Mouse (Mus musculus) layer of hippocampus, adult 18-20 months (tissue): ENCODE measurements at regions not wholly inside any gene's neighbourhood (a gene's known extent, or its start where the extent isn't known, plus 50 kb on each side); places are given as distances from the start of the nearest gene placed in this dataset.
"Not testable (repeated sequence)": the region's sequence is repeated elsewhere in the genome, so short reads cannot be mapped to it uniquely, and the experiment has no call there.

Source experiments
- DNase-seq, 2 experiments: peaks; one replicate each; pipeline ENCODE4 v3.0.0; 2022; ENCODE audit warnings: low spot score in 2 of 2

DNA sequence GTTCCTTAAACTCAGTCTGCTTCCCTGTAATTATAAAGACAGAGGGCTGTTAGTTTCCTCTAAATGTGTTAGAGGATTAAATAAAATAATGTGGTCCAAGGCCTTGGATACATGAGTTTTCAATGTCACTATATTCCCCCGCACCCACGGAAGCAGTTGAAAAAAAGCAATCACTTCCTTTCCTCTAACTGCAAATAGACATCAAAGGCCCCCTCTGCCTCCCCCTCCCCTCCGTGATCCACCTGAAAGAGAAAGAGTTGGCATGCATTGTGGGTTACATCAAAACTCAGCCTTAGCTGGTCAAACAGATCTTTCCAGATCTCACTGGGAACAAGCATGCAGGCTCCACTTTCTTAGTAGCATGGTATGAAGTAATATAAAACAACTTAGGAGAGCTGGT, 479.2 kb downstream of the Tns1 start:
- DNase-seq = no peak

DNA sequence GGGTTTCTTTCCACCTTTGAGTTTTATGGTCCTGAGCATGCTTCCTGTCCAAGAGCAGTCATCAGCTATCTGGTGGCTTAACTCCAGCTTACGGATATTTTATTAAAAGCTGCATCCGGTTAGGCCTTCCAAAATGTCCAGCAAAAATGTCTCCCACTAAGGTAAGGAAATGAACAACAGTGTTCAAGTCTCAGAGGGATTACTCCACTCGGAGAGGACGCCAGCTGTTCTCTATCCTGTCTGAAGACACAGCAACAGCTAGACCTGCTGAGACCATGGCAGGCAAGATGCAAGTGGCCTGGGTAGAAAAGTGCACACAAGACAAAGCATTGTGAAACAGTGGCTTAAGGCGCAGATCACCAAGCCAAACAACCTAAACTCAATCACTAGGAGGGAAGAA, 479.9 kb downstream of the Tns1 start:
- no peak for DNase-seq

DNA sequence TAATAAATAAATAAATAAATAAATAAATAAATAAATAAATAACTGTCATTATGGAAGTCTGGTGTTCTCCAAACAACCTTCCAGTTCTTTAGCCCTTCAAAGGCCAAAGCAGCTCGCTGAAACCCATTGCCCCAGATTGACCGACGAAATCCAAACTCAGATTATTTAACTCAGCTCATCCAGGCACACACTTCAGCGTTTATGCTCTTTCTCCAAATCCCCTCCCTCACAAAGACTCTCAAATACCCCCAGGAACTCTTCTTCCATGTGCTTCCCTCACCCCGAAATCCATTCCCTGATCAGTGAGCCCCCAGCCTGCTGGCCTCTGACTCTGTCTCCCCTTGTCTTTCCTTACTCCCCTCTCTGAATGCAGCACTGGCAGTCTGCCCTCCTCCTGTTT, 480.8 kb downstream of the Tns1 start:
- no peak for DNase-seq

DNA sequence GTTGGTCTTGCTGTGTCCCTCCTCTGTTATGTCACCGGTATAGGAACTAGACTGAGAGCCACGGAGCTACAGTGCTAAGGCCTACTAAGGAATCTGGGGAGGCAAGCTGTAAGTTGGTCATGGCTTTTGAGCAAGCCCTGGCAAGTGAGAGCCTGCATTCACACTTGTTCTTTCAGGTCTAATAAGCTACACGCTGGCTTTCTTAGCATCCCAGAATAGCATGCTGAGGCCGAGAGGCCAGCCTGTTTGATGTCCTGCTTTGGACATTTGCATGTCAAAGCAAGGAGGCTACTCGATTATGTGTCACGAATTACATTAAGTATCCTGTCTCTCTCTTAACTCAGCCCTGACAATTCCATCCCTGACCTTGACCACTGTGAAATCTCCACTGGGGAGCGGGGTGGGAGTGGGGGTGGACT, 481.5 kb downstream of the Tns1 start:
- DNase-seq = no peak

DNA sequence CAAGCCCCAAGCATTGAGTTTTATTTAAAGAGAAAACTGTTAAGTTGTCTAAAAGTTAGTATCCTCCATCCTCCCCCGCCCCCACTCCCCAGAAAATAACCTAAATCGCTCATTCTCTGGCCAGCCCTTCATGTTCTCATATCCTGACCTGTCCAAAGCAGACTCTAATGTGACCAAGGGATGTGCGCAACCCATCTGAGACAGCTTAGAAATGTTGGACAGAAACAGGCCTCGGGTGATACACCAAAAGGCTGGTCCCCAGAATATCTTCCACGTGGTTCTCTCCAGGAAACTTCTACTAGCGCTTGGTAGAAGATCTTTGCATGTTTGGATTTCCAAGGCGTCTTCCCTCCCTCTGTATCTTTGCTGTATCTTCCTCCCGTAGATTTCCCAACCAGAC, 482.8 kb downstream of the Tns1 start:
- DNase-seq = no peak

DNA sequence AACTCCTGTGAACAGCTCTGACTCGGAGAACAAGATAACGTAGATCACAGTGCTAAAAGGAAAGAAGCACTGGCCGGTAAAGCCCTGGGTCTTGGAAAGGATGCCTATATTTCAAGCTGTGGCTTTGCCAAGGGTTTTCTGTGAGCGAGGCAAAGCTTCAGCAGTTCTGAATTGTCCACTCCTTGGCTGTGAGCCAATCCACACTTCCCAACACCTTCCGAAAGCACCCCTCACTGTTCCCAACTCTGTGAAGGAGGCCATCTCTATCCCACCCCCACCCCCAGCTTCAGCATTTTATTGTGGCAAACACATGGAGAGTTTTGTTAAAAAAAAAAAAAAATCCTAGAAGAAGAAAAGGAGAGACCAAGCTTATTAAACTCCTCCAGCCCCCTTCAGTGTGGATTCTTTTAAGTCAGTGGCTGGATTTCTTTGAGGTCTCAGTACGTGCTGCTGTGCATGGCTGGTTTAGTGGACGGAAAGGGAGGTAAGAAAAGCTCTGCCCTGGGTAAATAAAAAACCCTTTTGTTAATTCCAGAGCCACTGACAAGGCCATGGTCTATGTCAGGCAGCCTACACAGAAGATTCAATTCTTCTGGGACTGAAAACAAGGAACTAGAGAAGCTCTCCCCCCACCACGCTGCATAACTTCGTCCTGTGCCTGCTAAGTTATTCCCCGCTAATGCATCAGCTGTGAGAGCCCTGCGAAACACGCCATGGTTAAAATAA, 483.4 kb downstream of the Tns1 start:
- no peak for DNase-seq

DNA sequence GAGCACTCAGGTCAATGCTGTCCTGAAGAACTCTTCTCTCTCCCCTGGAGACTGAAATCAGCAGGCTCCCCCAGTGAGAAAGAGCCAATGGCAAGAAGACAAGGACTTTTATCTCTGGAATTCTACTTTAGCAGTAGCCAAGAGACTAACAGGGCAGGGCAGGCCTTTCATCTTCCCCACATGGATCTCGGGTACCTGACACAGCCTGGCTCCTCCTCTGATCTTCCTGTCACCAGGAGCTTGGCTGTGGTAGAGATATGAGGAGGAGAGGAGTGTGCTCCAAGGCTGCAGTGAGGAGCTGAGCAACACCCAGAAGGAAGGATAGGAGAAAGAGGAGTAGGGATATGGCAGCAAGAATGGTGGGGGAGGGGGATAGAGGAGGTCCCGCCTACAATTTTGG, 488.5 kb downstream of the Tns1 start:
- no peak for DNase-seq

DNA sequence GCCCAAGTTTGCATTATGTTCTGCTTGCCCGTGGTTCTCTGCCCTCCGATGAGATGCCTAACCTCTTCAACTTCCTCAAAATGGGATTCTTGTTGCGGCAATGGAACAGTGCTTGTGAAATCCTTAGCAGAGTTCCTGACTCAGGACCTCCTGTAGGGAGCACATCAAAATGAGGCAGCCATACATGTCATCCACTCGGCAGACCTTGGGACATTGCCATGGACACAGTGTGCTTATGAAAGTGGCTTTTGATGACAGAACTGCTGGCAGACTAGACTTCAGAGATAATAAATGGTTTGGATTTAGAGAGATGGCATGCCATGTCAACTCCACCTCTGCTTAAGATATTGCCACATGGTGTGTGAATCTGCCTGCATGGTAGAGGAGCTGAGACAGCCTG, 489.4 kb downstream of the Tns1 start:
- no peak for DNase-seq

DNA sequence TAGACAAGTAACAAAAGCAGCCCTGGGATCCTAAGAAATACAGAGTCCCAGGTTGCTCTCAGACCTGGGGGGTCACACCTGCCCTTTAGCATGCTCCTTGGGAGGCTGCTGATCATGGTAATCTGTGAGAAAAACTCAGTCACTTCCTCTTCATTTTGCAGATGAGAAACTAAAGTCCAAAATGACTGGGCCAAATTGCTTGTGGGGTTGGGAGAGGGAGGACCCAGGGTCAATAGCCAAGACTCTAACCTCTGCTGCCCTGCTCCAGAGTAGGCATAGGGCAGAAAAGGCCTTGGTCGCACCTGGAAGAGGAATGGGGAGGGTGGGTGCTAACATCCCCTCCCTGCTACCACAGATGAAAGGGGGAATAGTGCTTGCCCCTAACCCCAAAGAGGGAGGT, 491.2 kb downstream of the Tns1 start:
- no peak for DNase-seq

DNA sequence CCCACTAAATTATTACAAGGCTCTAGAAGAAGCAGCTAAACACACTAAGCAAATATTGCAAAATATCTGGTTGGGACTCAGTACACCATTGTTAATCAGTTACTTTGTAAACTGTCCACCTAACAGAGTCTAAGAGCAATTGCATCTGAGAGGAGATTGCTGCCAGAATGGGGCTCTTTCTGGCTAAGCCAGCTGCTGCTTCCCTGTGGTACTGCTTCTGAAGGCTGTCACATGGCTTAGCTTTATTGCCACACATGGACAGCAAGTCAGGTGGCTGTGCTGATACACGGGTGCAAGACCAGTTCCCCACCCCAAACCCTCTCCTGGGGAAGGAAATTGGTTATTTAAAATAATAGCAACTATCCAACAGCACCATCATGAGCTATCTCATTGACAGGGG, 493.9 kb downstream of the Tns1 start:
- no peak for DNase-seq

DNA sequence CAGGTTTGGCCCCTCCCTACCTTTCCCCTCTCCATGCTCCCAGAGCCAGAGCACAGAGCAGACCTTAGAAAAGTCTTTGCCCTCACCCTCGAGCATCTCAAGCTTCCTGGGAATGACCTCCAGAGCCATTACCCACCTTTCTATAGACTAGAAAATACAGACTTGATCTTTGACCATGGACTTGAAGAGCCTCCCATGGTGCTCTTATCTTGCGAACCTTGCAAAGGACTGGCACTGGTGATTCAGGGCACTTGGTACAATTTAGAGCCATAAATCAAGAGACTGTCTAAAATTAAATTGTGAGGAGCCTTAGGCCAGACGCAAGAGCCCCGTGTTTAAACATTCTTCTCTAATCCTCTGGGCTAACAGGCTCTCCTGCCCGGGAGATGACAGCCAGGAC, 498.9 kb downstream of the Tns1 start:
- DNase-seq = no peak

DNA sequence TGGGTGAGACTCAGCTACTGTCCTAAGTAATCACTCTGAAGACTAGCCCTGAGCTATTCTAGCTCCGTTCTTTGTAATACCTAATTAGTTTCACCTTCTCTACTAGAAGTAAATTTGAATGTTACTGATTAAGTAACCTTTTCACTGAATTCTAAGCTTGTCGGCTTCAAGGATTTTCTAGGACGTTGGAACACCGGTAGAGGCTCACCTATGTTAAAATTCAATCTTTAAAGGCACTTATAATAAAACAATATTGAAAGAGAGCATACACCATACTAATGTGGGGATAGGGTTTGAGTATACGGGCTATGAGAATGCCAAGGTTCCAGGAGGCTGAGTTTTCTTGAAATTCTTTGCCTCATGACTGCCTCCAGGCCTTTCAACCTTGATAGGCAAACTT, 503.1 kb downstream of the Tns1 start:
- DNase-seq = not testable (repeated sequence)

DNA sequence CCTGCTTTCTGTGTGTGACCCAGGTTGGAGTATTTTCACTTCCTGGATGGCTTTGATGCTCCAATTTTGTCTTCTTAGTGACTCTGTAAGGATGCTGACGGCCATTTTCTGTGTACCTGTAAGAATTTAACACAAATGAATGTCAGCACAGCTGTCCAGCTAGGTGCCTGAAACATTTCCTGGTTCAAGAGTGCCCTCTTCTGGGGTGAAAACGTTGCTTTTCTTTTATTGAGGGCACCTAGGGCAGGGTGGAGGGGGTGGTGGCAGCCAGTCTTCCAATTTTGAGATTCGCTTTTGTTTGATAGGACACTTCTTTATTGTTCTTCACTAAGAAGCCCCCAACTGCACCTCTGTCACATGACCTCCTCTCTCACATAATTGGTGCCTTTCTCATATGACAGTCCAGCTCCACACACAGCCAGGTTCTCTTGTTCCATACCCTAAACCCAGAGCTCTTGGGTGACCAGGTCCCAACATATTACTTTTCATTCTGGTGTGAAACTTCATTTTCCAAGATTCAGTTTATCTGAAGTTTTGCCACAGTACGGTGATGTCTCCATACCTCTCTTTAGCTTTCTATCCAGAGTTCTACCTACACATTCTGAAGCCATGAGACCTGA, 505.6 kb downstream of the Tns1 start:
- DNase-seq = peak; percentile 22 to 60

DNA sequence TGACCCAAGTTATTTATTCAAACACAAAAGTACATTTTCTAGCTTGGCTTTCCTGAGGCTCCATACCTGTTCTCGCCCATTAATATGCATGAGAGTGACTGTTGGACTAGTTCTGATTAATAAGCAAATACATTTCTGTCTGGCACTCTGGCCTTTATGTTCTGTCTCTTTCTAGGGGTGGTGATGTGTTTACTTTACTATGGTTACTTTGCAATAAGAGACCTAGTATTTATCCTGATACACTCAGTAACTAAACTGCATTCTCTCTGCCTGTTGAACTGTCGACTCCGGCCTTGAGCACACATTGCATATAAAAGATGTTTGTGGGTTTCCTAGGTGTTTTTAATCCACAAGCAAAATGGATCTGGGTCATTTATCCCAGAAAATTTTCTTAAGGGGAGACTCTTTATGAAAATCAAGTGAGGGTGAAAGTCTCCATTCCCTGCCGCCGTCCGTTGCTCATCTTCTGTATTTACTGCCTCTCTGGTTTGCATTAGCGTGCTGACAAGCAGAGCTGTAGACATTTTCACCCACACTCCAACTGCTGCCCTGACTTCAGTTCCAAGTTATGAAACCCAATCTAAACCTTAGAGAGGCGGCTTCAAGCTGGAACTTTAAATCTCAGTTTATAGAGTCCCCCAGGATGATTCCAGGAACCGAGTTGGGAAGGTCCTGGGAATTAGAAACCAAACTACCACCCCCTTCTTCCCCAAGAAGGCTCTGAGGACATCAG, 530.4 kb downstream of the Tns1 start:
- DNase-seq = peak; percentile 14 to 71

DNA sequence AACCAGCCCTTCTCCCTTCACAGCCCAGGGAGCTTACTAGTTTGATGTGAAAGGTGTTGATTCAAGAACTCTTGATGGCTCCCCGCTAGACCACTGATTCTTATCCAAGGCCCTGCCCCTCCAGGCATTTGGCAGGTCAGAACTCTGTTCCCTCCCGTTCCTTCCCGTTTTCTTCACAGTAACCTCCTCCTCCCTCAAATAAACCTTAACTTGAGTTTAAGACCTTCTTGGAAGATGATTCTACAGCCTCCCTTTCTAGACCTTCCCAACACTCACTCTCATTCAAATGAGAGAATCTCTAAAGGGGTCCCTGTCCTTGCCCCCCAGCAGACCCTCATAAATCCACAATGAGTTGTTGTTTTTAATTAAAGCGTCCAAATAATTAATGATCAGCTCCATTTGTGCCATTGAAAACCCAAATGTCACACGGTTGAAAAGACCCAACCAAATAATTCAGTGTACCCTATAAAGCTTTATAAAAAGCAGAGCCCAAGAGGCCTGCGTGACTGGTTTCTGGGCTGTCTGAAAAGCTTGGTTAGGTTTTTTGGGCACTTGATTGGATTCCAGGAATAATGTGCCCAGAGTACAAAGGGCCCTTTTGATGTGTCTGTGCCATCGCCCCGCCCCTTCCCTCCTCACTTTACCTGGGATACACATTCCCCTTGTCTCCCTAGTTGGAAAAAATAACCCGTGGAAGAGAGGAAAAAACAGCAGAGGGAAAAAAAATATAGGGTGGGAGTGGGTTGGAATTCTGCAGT, 532.7 kb downstream of the Tns1 start:
- DNase-seq = no peak

DNA sequence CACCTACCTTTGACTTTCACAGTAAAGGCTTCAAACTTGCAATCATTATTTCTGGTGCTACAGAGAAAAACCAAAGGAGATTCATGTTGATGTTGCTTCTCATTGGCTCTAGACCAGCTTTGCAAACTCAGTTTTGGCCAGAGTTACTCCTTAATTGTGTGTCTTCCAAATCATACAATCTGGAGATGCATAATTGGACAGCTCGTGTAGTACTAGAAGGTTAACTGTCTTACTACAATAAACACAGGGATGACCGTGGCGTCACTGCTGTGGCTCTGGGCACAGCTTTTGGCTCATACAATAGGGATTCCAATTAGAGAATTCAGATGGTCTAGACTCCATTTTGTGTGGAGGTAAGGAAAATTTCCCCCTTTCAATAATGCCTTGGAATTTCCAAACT, 544.6 kb downstream of the Tns1 start:
- DNase-seq = no peak

DNA sequence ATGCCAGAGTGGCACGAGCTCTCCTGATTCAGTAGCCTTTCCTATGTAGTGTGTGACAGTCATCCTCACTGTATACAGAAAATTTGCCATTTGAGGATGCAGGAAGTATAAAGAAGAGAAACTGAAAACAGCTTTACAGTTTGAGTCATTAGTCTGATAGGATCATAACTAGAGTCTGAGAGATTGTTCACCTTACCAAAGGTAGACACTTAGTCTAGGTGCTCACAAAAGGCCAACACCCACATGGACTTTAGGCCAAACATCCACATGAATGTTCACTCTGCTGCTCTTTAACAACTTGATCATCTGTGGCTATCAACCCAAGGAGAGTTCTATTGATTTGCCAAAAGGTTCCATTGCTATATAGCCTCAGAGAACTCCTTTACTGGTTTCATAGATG, 547.2 kb downstream of the Tns1 start:
- DNase-seq = no peak

DNA sequence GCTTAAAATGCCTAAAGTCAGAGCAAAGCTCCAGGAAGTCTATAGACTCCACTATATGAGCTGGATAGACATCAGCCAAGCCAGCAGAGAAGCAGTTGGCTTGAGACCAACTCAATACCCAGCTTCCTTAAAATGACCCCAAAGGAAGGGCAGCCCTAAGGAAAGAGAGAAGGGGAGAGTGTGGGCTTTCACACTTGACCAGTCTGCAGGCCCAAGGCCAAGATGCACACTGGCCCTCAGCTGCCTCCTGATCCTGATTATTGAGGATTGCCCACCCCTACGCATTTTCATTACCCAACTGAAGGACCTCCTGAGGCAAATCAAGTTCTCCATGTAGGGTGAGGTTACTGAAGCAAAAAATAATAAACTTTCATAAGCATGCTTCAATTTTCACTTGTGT, 548.6 kb downstream of the Tns1 start:
- DNase-seq = no peak

DNA sequence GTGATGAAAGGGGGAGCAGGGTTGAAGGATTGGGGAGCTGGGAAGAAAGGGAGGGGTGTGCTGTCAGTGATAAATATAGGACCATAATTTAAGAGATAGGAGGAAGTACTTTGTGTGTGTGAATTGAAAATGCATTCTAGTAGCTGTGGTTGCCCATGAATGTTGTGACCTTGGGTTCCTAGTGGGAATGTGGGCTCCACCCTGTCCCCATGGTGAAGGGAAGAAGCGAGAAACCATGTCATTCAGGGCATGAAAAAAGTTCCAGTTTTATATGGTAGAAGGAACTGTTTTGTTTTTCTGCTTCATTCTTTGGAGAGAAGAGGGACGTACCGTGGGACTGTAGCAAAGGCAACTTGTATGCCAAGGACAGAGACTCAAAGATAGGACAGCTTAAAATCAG, 553.3 kb downstream of the Tns1 start:
- DNase-seq = no peak

DNA sequence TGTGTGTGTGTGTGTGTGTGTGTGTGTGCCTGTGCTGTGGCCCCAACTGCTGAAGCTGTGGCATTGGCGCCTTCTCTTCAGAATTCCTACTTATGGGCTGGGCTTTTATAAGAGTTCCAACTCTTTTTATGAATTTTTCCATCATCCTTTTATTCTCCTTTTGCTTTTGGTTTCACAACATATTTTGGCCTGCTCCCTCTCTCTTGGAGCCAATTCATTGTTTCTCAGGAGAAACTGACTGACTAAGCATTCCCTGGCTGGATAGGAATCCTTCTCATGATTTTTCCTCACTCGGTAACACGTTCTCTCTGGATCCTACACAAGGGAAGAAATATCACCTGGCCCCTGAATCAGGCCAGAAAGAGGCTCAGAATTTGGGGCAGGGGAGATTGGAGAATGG, 551.1 kb upstream of the Tnp1 start:
- no peak for DNase-seq

DNA sequence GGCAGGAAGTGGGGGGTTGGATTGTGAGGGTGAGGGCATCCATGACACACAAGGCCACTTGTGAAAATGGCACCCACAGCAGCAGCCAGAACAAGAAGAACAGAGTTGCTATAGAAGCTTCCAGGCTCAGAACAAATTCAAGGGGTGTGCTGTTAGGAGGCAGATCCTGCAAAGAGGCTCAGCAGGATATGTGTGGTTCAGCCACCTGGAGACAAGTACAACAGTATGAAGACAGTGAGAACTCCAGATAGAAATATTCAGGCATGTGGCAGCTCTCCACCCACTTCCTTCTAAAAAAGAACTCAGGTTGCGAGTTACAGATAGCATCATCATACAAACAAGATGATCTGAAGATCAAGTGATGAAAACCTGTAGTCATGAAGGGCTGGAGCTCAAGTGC, 544.9 kb upstream of the Tnp1 start:
- no peak for DNase-seq

DNA sequence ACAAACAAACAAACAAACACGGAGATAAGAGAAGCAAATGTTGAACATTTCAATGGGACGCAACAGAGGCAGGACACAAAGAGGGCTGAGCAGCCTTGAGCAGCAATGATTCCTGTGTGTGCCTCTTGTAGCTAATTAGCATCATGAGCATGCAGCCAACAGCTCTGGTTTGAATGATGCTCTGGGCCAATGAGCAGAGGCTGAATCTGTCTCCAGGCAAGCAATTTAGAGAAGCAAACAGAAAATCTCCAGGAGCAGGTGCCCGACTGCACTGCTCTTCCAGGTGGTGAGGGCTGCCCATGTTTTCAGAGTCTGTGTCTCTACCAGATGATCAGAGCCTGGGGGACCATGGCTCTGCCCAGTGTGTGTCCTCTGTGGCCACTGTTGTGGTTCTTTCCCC, 532.2 kb upstream of the Tnp1 start:
- DNase-seq = no peak
